Mouse (Mus musculus) lung, embryonic 14.5 days (tissue): ENCODE measurements around the gene Nop2. TPM values are rescaled to one million over a fixed set of nuclear protein-coding genes. Genes with fewer than 3 reads are reported as not detected.

Experiments used
- ATAC-seq: fragments of 200-750 bp; cut with Nextera tagmentation; 2 replicates; pipeline ENCODE4 v1.8.0; 2017; ENCODE audit warnings: mild to moderate bottlenecking, moderate TSS enrichment, moderate library complexity; ENCODE audit not compliant: insufficient read depth
- DNase-seq: peaks from one replicate; pipeline ENCODE4 v3.0.0-alpha.2; 2015
- H3K27ac ChIP-seq: fragments of 300-500 bp; sonication (generic); 2 replicates; pipeline ENCODE4 v1.5.1; 2014; ENCODE audit warnings: low read depth, mild to moderate bottlenecking, moderate library complexity
- H3K27me3 ChIP-seq: fragments of 300-500 bp; sonication (generic); 2 replicates; pipeline ENCODE4 v1.6.1; 2014; ENCODE audit warnings: low read length, control low read depth; ENCODE audit not compliant: insufficient read depth
- H3K36me3 ChIP-seq: fragments of 300-500 bp; sonication (generic); 2 replicates; pipeline ENCODE4 v1.6.1; 2014; ENCODE audit warnings: control low read depth; ENCODE audit not compliant: insufficient read depth
- H3K4me1 ChIP-seq: fragments of 300-500 bp; sonication (generic); 2 replicates; pipeline ENCODE4 v1.6.1; 2014; ENCODE audit warnings: antibody characterized with exemption, control low read depth; ENCODE audit not compliant: insufficient read depth
- H3K4me2 ChIP-seq: fragments of 300-500 bp; sonication (generic); 2 replicates; pipeline ENCODE4 v1.6.1; 2014; ENCODE audit warnings: mild to moderate bottlenecking
- H3K4me3 ChIP-seq: fragments of 300-500 bp; sonication (generic); 2 replicates; pipeline ENCODE4 v1.5.1; 2014; ENCODE audit warnings: low read depth, low read length
- H3K9ac ChIP-seq: fragments of 300-500 bp; sonication (generic); 2 replicates; pipeline ENCODE4 v1.6.1; 2014
- H3K9me3 ChIP-seq: fragments of 300-500 bp; sonication (generic); 2 replicates; pipeline ENCODE4 v1.6.1; 2016; ENCODE audit warnings: low read depth, low read length, control low read depth
- CTCF ChIP-seq: IDR thresholded peaks from 2 replicates; pipeline ENCODE4 v1.5.1; 2016; ENCODE audit warnings: antibody characterized with exemption, low read depth
- WGBS: fragments of 180-500 bp; shearing (Covaris S2); extraction: QIAGEN DNeasy Blood & Tissue Kit; methylation state at CpG from one replicate; pipeline ENCODE4 v1.1.7; 2014; 5-methylcytosine and 5-hydroxymethylcytosine counted together
- polyA plus RNA-seq: library from polyadenylated mRNA; unstranded; fragments of >200 nt; fragmentation: Nextera tagmentation; extraction: Ambion mirVana; gene quantifications from 2 replicates; pipeline ENCODE4 v1.2.1, GENCODE M21; 2014

Gene Nop2
- polyA plus RNA-seq = 58.5 and 70.6 TPM in 2 replicates

GRCm38 (mm10) chr6:125131302-125132156 is at the start of gene Nop2:
Gene Nop2, plus strand, starts transcription at chr6:125131909.
- peak within 1 kb of the TSS; percentile 81 for H3K9ac ChIP-seq
- DNase-seq (peak; percentile 99), ATAC-seq (peak; percentile 94)
- H3K36me3 ChIP-seq = peaks cover 80% of the 10 kb centered on the region
- H3K4me2 ChIP-seq = peak within 1 kb of the TSS; percentile 82
- H3K27me3 ChIP-seq = no peaks in the 10 kb centered on the region
- no peaks in the 10 kb centered on the region for H3K9me3 ChIP-seq
- peak within 1 kb of the TSS; percentile 87 for H3K27ac ChIP-seq
- H3K4me3 ChIP-seq = peak within 1 kb of the TSS; percentile 94
- no peaks in the 10 kb centered on the region for H3K4me1 ChIP-seq
- WGBS = under 1% methylated on average over 66 of the region's 66 CpGs
- TF ChIP-seq CTCF = no peak

- TF ChIP-seq CTCF = no peak
- Histone ChIP-seq H3K27ac (no peak overlapping the region), H3K9ac (no peak overlapping the region), H3K27me3 (no peaks in the 10 kb centered on the region), H3K9me3 (no peaks in the 10 kb centered on the region), H3K4me1 (peaks cover 5% of the 10 kb centered on the region; the same call in 1 of the 2 replicates), H3K4me2 (no peak overlapping the region), H3K4me3 (no peak overlapping the region), H3K36me3 (no peaks in the 10 kb centered on the region)
- DNase-seq = no peak
- WGBS = 80% methylated on average over 7 of the region's 7 CpGs
- ATAC-seq = no peak
Measured at GRCm38 (mm10) chr6:125082801-125083386, 48.8 kb upstream of the Nop2 start.

GRCm38 (mm10) chr6:125084424-125084823 is 47.3 kb upstream of the Nop2 start:
- 4% methylated on average over 4 of the region's 4 CpGs for WGBS
- DNase-seq = peak; percentile 91
- TF ChIP-seq CTCF = peak; percentile 95
- H3K9me3 ChIP-seq = no peaks in the 10 kb centered on the region
- H3K36me3 ChIP-seq = no peaks in the 10 kb centered on the region
- H3K4me3 ChIP-seq = no peak overlapping the region
- H3K4me2 ChIP-seq = no peak overlapping the region
- no peak overlapping the region for H3K27ac ChIP-seq
- H3K27me3 ChIP-seq = no peaks in the 10 kb centered on the region
- H3K4me1 ChIP-seq = peaks cover 8% of the 10 kb centered on the region
- H3K9ac ChIP-seq = no peak overlapping the region
- peak; percentile 9 for ATAC-seq

GRCm38 (mm10) chr6:125087937-125088336 is 43.8 kb upstream of the Nop2 start:
- Histone ChIP-seq H3K4me1 (peaks cover 17% of the 10 kb centered on the region), H3K27ac (peak overlapping the region; percentile 96), H3K9ac (no peak overlapping the region), H3K27me3 (no peaks in the 10 kb centered on the region), H3K9me3 (no peaks in the 10 kb centered on the region), H3K36me3 (no peaks in the 10 kb centered on the region), H3K4me2 (no peak overlapping the region), H3K4me3 (no peak overlapping the region)
- DNase-seq = no peak
- ATAC-seq = no peak
- 63% methylated on average over 3 of the region's 3 CpGs for WGBS
- TF ChIP-seq CTCF = no peak

GRCm38 (mm10) chr6:125088561-125089321 is 43.0 kb upstream of the Nop2 start:
- peaks cover 17% of the 10 kb centered on the region for H3K4me1 ChIP-seq
- peak overlapping the region; percentile 58 for H3K4me2 ChIP-seq
- H3K27ac ChIP-seq = peak overlapping the region; percentile 96
- H3K4me3 ChIP-seq = no peak overlapping the region
- no peaks in the 10 kb centered on the region for H3K36me3 ChIP-seq
- DNase-seq (peak; percentile 91), ATAC-seq (peak; percentile 80)
- H3K27me3 ChIP-seq = no peaks in the 10 kb centered on the region
- H3K9ac ChIP-seq = peak overlapping the region; percentile 38
- 3% methylated on average over 19 of the region's 20 CpGs for WGBS
- TF ChIP-seq CTCF = peak; percentile 42
- H3K9me3 ChIP-seq = no peaks in the 10 kb centered on the region

GRCm38 (mm10) chr6:125089521-125090321 is 42.0 kb upstream of the Nop2 start:
- Histone ChIP-seq H3K4me3 (peak overlapping the region; percentile 21), H3K36me3 (no peaks in the 10 kb centered on the region), H3K9ac (peak overlapping the region; percentile 38; the same call in 1 of the 2 replicates), H3K4me2 (peak overlapping the region; percentile 58), H3K4me1 (peaks cover 17% of the 10 kb centered on the region), H3K27me3 (no peaks in the 10 kb centered on the region), H3K9me3 (no peaks in the 10 kb centered on the region), H3K27ac (peak overlapping the region; percentile 96)
- 1% methylated on average over 15 of the region's 15 CpGs for WGBS
- TF ChIP-seq CTCF = no peak
- DNase-seq (peak; percentile 88), ATAC-seq (peak; percentile 69)
